Mouse (Mus musculus): ENCODE data around the gene Shroom4. TPM values are rescaled to one million over a fixed set of nuclear protein-coding genes. Genes with fewer than 3 reads are reported as not detected.

Gene Shroom4
- polyA plus RNA-seq, 1 experiment from 2014 or later, result 1.6 TPM

DNA sequence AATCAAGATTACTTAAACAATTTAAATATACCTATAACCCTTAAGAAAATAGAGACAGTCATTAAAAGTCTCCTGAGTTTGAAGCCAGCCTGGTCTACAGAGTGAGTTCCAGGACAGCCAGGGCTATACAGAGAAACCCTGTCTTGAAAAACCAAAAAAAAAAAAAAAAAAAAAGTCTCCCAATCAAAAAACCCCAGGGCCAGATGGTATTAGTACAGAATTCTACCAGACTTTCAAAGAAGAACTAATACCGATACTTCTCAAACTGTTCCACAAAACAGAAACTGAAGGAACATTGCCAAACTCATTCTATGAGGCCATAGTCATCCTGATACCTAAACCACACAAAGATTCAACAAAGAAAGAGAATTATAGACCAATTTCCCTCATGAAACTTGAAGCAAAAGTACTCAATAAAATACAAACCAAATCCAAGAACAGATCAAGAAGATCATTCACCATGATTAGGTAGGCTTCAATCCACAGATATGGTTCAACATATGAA, 259.2 kb downstream of the Shroom4 start:
- H3K27me3 ChIP-seq (replicated peaks; ENCODE audit: control insufficient read depth, insufficient read depth, low read length), result no peaks in the 10 kb centered on the region
- WGBS, result 100% methylated on average over 1 of the region's 1 CpGs
- ATAC-seq, result no peak
- no peak overlapping the region for H3K4me2 ChIP-seq (ENCODE audit: low read length)
- no peaks in the 10 kb centered on the region for H3K36me3 ChIP-seq (ENCODE audit: control insufficient read depth, insufficient read depth)
- H3K9ac ChIP-seq (replicated peaks; ENCODE audit: low read depth, low read length), result no peak overlapping the region
- no peak overlapping the region for H3K4me3 ChIP-seq (replicated peaks; ENCODE audit: low read length)
- H3K27ac ChIP-seq (ENCODE audit: low read length), result no peak overlapping the region
- no peaks in the 10 kb centered on the region for H3K4me1 ChIP-seq (replicated peaks; ENCODE audit: control insufficient read depth, insufficient read depth, low read length)
- H3K9me3 ChIP-seq (ENCODE audit: control insufficient read depth, low read length), result no peaks in the 10 kb centered on the region

Other genes with a start within 250 kb of the Shroom4 start
- 59.4 and 63.8 TPM in 2 replicates for gene Nudt10, start 226.8 kb upstream of the Shroom4 start, polyA plus RNA-seq (2015; fragmentation: Nextera tagmentation; extraction: Ambion mirVana)
- 0.22 and 0.25 TPM in 2 replicates for gene Bmp15, start 79.1 kb upstream of the Shroom4 start, polyA plus RNA-seq (2015; fragmentation: Nextera tagmentation; extraction: Ambion mirVana)

Data from forebrain, embryonic 16.5 days (tissue).